Mouse (Mus musculus) liver, adult (tissue): ENCODE data around the gene Agbl3.

ENCODE experiments used
- GATA4 ChIP-seq: IDR thresholded peaks from 2 replicates; pipeline ENCODE4 v1.6.1; 2014; ENCODE audit warnings: mild to moderate bottlenecking, low read length; ENCODE audit not compliant: insufficient replicate concordance

The Agbl3 gene

GRCm38 (mm10) chr6:34906125-34906524, 125.9 kb downstream of the Agbl3 start:
- TF ChIP-seq GATA4: no peak

- TF ChIP-seq GATA4: no peak
These were observed 126.4 kb downstream of the Agbl3 start for GRCm38 (mm10) chr6:34906661-34907060.

- TF ChIP-seq GATA4: peak; percentile 81; the same call in 1 of the 2 replicates
These were observed 126.9 kb downstream of the Agbl3 start for GRCm38 (mm10) chr6:34907121-34907614.

GRCm38 (mm10) chr6:34907696-34908260, 127.5 kb downstream of the Agbl3 start:
- TF ChIP-seq GATA4: no peak
